Mouse (Mus musculus) CH12.LX (cell line): Measurements from ENCODE around the gene Scube3. TPM values are rescaled to one million over a fixed set of nuclear protein-coding genes. Genes with fewer than 3 reads are reported as not detected.

Experiments used
- DNase-seq: peaks from one replicate; pipeline ENCODE4 v3.0.0-alpha.2; 2013; ENCODE audit errors: extremely low read depth
- H3K27ac ChIP-seq: 2 replicates; pipeline ENCODE4 v1.5.1; 2012; ENCODE audit warnings: low read depth, mild to moderate bottlenecking, control low read depth, moderate library complexity; ENCODE audit not compliant: insufficient read depth
- H3K27me3 ChIP-seq: replicated peaks from 2 replicates; pipeline ENCODE3; 2012; ENCODE audit warnings: inconsistent platforms
- H3K36me3 ChIP-seq, 2 experiments: replicated peaks in 1 of 2; 2 replicates each; pipeline versions ENCODE3 to v1.6.1; 2012; ENCODE audit warnings: inconsistent platforms in 1 of 2, low read length in 1 of 2, mild to moderate bottlenecking in 1 of 2, mixed read lengths in 1 of 2, moderate library complexity in 1 of 2; ENCODE audit not compliant: control insufficient read depth in 1 of 2, insufficient read depth in 1 of 2
- H3K4me1 ChIP-seq, 2 experiments: 2 replicates each; pipeline ENCODE4 v1.6.1; 2012; ENCODE audit warnings: inconsistent platforms in 1 of 2, moderate library complexity in 1 of 2; ENCODE audit not compliant: insufficient read depth in 2 of 2, control insufficient read depth in 1 of 2
- H3K4me2 ChIP-seq: 2 replicates; pipeline ENCODE4 v1.6.1; 2012; ENCODE audit warnings: low read depth, mild to moderate bottlenecking, control low read depth; ENCODE audit not compliant: poor library complexity, insufficient read depth, severe bottlenecking
- H3K4me3 ChIP-seq, 3 experiments: fragments of 150-350 bp in 1 of 3; sonication (generic) in 1 of 3; replicated peaks in 1 of 3; 2 replicates each; pipeline versions ENCODE3 to v1.5.1; 2011 to 2012; ENCODE audit warnings: low read depth in 2 of 3, low read length in 2 of 3, mild to moderate bottlenecking in 2 of 3, moderate library complexity in 2 of 3, control low read depth in 1 of 3, improper control_type of control experiment in 1 of 3, inconsistent platforms in 1 of 3, mixed read lengths in 1 of 3; ENCODE audit not compliant: poor library complexity in 1 of 3
- H3K79me2 ChIP-seq: replicated peaks from 2 replicates; pipeline ENCODE4 v1.6.1; 2012; ENCODE audit warnings: mild to moderate bottlenecking, moderate library complexity; ENCODE audit not compliant: control insufficient read depth, poor library complexity, insufficient read depth, severe bottlenecking; ENCODE audit errors: extremely low read depth
- H3K9ac ChIP-seq: 2 replicates; pipeline ENCODE4 v1.6.1; 2012; ENCODE audit warnings: low read depth, mild to moderate bottlenecking, control low read depth, moderate library complexity; ENCODE audit not compliant: insufficient read depth
- H3K9me3 ChIP-seq: replicated peaks from 2 replicates; pipeline ENCODE3; 2012; ENCODE audit warnings: low read length, inconsistent platforms, mixed read lengths
- CHD2 ChIP-seq: IDR thresholded peaks from 2 replicates; pipeline ENCODE4 v1.6.1; 2011; ENCODE audit warnings: low read length, improper control_type of control experiment
- ELF1 ChIP-seq: IDR thresholded peaks from 2 replicates; pipeline ENCODE4 v1.6.1; 2014; ENCODE audit warnings: low read depth, mild to moderate bottlenecking, inconsistent platforms, low read length, improper control_type of control experiment
- EP300 ChIP-seq: IDR thresholded peaks from 2 replicates; pipeline ENCODE4 v1.6.1; 2011; ENCODE audit warnings: low read length, improper control_type of control experiment
- HCFC1 ChIP-seq: IDR thresholded peaks from 2 replicates; pipeline ENCODE4 v1.6.1; 2012; ENCODE audit warnings: low read depth, mild to moderate bottlenecking, inconsistent platforms, low read length, improper control_type of control experiment
- IRF4 ChIP-seq: IDR thresholded peaks from 2 replicates; pipeline ENCODE4 v1.6.1; 2014; ENCODE audit warnings: low read depth, mild to moderate bottlenecking, inconsistent platforms, low read length, improper control_type of control experiment
- JUND ChIP-seq: conservative IDR thresholded peaks from 2 replicates; pipeline ENCODE4 v1.6.1; 2011; ENCODE audit warnings: low read depth, low read length, improper control_type of control experiment
- MAX ChIP-seq: IDR thresholded peaks from 2 replicates; pipeline ENCODE4 v1.6.1; 2011; ENCODE audit warnings: low read length, improper control_type of control experiment
- MAZ ChIP-seq: IDR thresholded peaks from 2 replicates; pipeline ENCODE4 v1.6.1; 2012; ENCODE audit warnings: low read depth, mild to moderate bottlenecking, inconsistent platforms, low read length, improper control_type of control experiment, moderate library complexity
- MEF2A ChIP-seq: IDR thresholded peaks from 2 replicates; pipeline ENCODE4 v1.6.1; 2014; ENCODE audit warnings: low read depth, mild to moderate bottlenecking, inconsistent platforms, low read length, improper control_type of control experiment, borderline replicate concordance
- MXI1 ChIP-seq: IDR thresholded peaks from 2 replicates; pipeline ENCODE4 v1.6.1; 2011; ENCODE audit warnings: mild to moderate bottlenecking, low read depth, low read length, improper control_type of control experiment
- MYC ChIP-seq: IDR thresholded peaks from 2 replicates; pipeline ENCODE4 v1.6.1; 2011; ENCODE audit warnings: low read depth, mild to moderate bottlenecking, improper control_type of control experiment, low read length
- RCOR1 ChIP-seq: conservative IDR thresholded peaks from 2 replicates; pipeline ENCODE4 v1.6.1; 2012; ENCODE audit warnings: low read depth, mild to moderate bottlenecking, inconsistent platforms, low read length, improper control_type of control experiment
- SIN3A ChIP-seq: IDR thresholded peaks from 2 replicates; pipeline ENCODE4 v1.6.1; 2012; ENCODE audit warnings: low read length, improper control_type of control experiment, inconsistent platforms
- ZC3H11A ChIP-seq: IDR thresholded peaks from 2 replicates; pipeline ENCODE4 v1.6.1; 2012; ENCODE audit warnings: low read depth, mild to moderate bottlenecking, inconsistent platforms, low read length, improper control_type of control experiment
- ZNF384 ChIP-seq: IDR thresholded peaks from 2 replicates; pipeline ENCODE4 v1.6.1; 2012; ENCODE audit warnings: low read depth, low read length, improper control_type of control experiment, inconsistent platforms
- dilution Hi-C: fragments of 300-500 bp; cut with MboI; formaldehyde crosslinking; loops from 2 replicates; pipeline ENCODE4 v1.14.3; 2020; ENCODE audit warnings: low sequenced_read_pairs; ENCODE audit not compliant: extremely low pct_unique_long_range_greater_than_20kb, extremely low pct_ligation_motif_present
- in situ Hi-C: fragments of 300-500 bp; cut with MboI; formaldehyde crosslinking; loops from 3 replicates; pipeline ENCODE4 v1.14.3; 2019; ENCODE audit warnings: low sequenced_read_pairs, low pct_ligation_motif_present, low pct_unique_long_range_greater_than_20kb, mixed read lengths
- polyA plus RNA-seq: library from polyadenylated mRNA; unstranded; fragments of >175 nt; gene quantifications from 2 replicates; pipeline ENCODE4 v1.2.1, GENCODE M21; 2012; ENCODE audit warnings: low read depth; ENCODE audit not compliant: insufficient read length
- total RNA-seq, 2 experiments: library from RNA; depleted of rRNA; stranded (reverse); fragments of 300-350 nt in 1 of 2; fragments of >200 nt in 1 of 2; gene quantifications; 2 replicates each; pipeline ENCODE4 v1.2.3; 2012 to 2014

The Scube3 gene
- total and polyA plus RNA-seq, 3 experiments = 0.08 to 0.19 TPM; not detected in 1

GRCm38 (mm10) chr17:28180783-28181544 is 39.0 kb downstream of the Scube3 start:
- in situ Hi-C loops (no loop called here), dilution Hi-C loops (no loop called here)
- Histone ChIP-seq H3K4me3 (no peak overlapping the region), H3K27ac (no peak overlapping the region), H3K4me1 (peaks cover 23 to 69% of the 10 kb centered on the region in 2 experiments), H3K36me3 (peaks cover 0 to 16% of the 10 kb centered on the region in 2 experiments), H3K27me3 (peaks cover 5% of the 10 kb centered on the region), H3K4me2 (peak overlapping the region; percentile 24; the same call in 1 of the 2 replicates), H3K9ac (no peak overlapping the region), H3K9me3 (no peaks in the 10 kb centered on the region), H3K79me2 (no peaks in the 10 kb centered on the region)
- DNase-seq = no peak
- TF ChIP-seq MAX (no peak), RCOR1 (no peak), ZNF384 (peak; percentile 95), EP300 (no peak; the same call in 1 of the 2 replicates), SIN3A (peak; percentile 78), MEF2A (no peak), CHD2 (no peak), HCFC1 (peak; percentile 24; the same call in 1 of the 2 replicates), ELF1 (no peak; the same call in 1 of the 2 replicates), MXI1 (no peak), IRF4 (0 out of 2 replicates have a peak, but pooled peaks have one; percentile 49), JUND (no peak), MYC (no peak)

- dilution Hi-C loops = no loop called here
- no peak for DNase-seq
- peaks cover 13 to 48% of the 10 kb centered on the region in 2 experiments; a peak in 3 of 4 replicates for H3K4me1 ChIP-seq
- H3K36me3 ChIP-seq = peaks cover 0 to 24% of the 10 kb centered on the region in 2 experiments
- TF ChIP-seq ZC3H11A = no peak
- no peak for TF ChIP-seq MAZ
- no peak for TF ChIP-seq JUND
- H3K9ac ChIP-seq = no peak overlapping the region
- no peaks in the 10 kb centered on the region for H3K27me3 ChIP-seq
- no peak overlapping the region for H3K4me2 ChIP-seq
- no peak overlapping the region for H3K27ac ChIP-seq
- no peak overlapping the region for H3K4me3 ChIP-seq
- no peaks in the 10 kb centered on the region for H3K79me2 ChIP-seq
- no peaks in the 10 kb centered on the region for H3K9me3 ChIP-seq
- in situ Hi-C loops = no loop called here
Observed at GRCm38 (mm10) chr17:28184971-28185638, 43.2 kb downstream of the Scube3 start.
